Mouse (Mus musculus) liver, postnatal 0 days (tissue): ENCODE results near the gene Abcb5. TPM values are rescaled to one million over a fixed set of nuclear protein-coding genes. Genes with fewer than 3 reads are reported as not detected.

Source experiments
- ATAC-seq: fragments of 200-750 bp; cut with Nextera tagmentation; 2 replicates; pipeline ENCODE4 v1.8.0; 2017; ENCODE audit warnings: mild to moderate bottlenecking, moderate library complexity
- DNase-seq: peaks from one replicate; pipeline ENCODE4 v3.0.0-alpha.2; 2016
- H3K27ac ChIP-seq: fragments of 300-500 bp; sonication (generic); 2 replicates; pipeline ENCODE4 v1.5.1; 2014; ENCODE audit warnings: antibody characterized with exemption, moderate library complexity, mild to moderate bottlenecking, low read depth
- H3K27me3 ChIP-seq: fragments of 300-500 bp; sonication (generic); 2 replicates; pipeline ENCODE4 v1.6.1; 2014; ENCODE audit warnings: low read length, control low read depth, mixed read lengths; ENCODE audit not compliant: insufficient read depth
- H3K36me3 ChIP-seq: fragments of 300-500 bp; sonication (generic); replicated peaks from 2 replicates; pipeline ENCODE4 v1.6.1; 2014; ENCODE audit warnings: mild to moderate bottlenecking, control low read depth, low read length, moderate library complexity, mixed read lengths; ENCODE audit not compliant: insufficient read depth
- H3K4me1 ChIP-seq: fragments of 300-500 bp; sonication (generic); 2 replicates; pipeline ENCODE4 v1.6.1; 2014; ENCODE audit warnings: antibody characterized with exemption, mild to moderate bottlenecking, control low read depth; ENCODE audit not compliant: insufficient read depth
- H3K4me2 ChIP-seq: fragments of 300-500 bp; sonication (generic); 2 replicates; pipeline ENCODE4 v1.6.1; 2014; ENCODE audit warnings: low read depth, mild to moderate bottlenecking, low read length, moderate library complexity, mixed read lengths
- H3K4me3 ChIP-seq: fragments of 300-500 bp; sonication (generic); 2 replicates; pipeline ENCODE4 v1.5.1; 2014; ENCODE audit warnings: low read depth, low read length
- H3K9ac ChIP-seq: fragments of 300-500 bp; sonication (generic); replicated peaks from 2 replicates; pipeline ENCODE4 v1.6.1; 2014; ENCODE audit warnings: mild to moderate bottlenecking, moderate library complexity
- H3K9me3 ChIP-seq: fragments of 300-500 bp; sonication (generic); 2 replicates; pipeline ENCODE4 v1.6.1; 2016; ENCODE audit warnings: mild to moderate bottlenecking, control low read depth, low read length, mixed read lengths
- CTCF ChIP-seq: sonication (generic); IDR thresholded peaks from 2 replicates; pipeline ENCODE4 v1.5.1; 2016; ENCODE audit warnings: antibody characterized with exemption, low read depth
- EP300 ChIP-seq: IDR thresholded peaks from 2 replicates; pipeline ENCODE4 v1.6.1; 2016; ENCODE audit warnings: antibody characterized with exemption, low read depth, mild to moderate bottlenecking
- WGBS: fragments of 180-500 bp; shearing (Covaris S2); extraction: QIAGEN DNeasy Blood & Tissue Kit; methylation state at CpG from one replicate; pipeline ENCODE4 v1.1.7; 2014; ENCODE audit not compliant: insufficient replicate concordance; 5-methylcytosine and 5-hydroxymethylcytosine counted together
- polyA plus RNA-seq: library from polyadenylated mRNA; unstranded; fragments of >200 nt; fragmentation: Nextera tagmentation; extraction: Ambion mirVana; gene quantifications from 2 replicates; pipeline ENCODE4 v1.2.1, GENCODE M21; 2015

Gene Abcb5
- polyA plus RNA-seq, 1 experiment from 2014 or later, result not detected

GRCm38 (mm10) chr12:118836411-118837341, 129.5 kb downstream of the Abcb5 start:
- Histone ChIP-seq H3K27me3 (peaks cover 59% of the 10 kb centered on the region), H3K9me3 (no peaks in the 10 kb centered on the region), H3K9ac (no peak overlapping the region), H3K4me2 (peak overlapping the region; percentile 73), H3K4me1 (0 out of 2 replicates have a peak, but pooled peaks cover 2% of the 10 kb centered on the region), H3K27ac (no peak overlapping the region), H3K36me3 (no peaks in the 10 kb centered on the region), H3K4me3 (peak overlapping the region; percentile 47)
- no peak for TF ChIP-seq EP300
- TF ChIP-seq CTCF, result no peak
- DNase-seq, result peak; percentile 39
- WGBS, result 2% methylated on average over 67 of the region's 72 CpGs
- ATAC-seq, result peak; percentile 55

GRCm38 (mm10) chr12:118829881-118830280, 136.3 kb downstream of the Abcb5 start:
- ATAC-seq (no peak), DNase-seq (no peak)
- WGBS, result 79% methylated on average over 6 of the region's 6 CpGs
- Histone ChIP-seq H3K27ac (no peak overlapping the region), H3K27me3 (no peaks in the 10 kb centered on the region), H3K36me3 (no peaks in the 10 kb centered on the region), H3K4me1 (no peaks in the 10 kb centered on the region), H3K9me3 (no peaks in the 10 kb centered on the region), H3K4me3 (no peak overlapping the region), H3K4me2 (no peak overlapping the region), H3K9ac (no peak overlapping the region)
- TF ChIP-seq EP300 (no peak), CTCF (no peak)

Other genes starting within 250 kb of the Abcb5 start
- gene Sp8, start 120.1 kb downstream of the Abcb5 start, polyA plus RNA-seq, result not detected in 2 replicates